Mouse (Mus musculus) heart, adult 2 months (tissue): ENCODE results near the gene Oasl1.
A peak's percentile ranks its signal among the peaks of the same experiment; 100 is the strongest.

Experiments
- CTCF ChIP-seq: fragments of 200-600 bp; IDR thresholded peaks from 2 replicates; pipeline ENCODE4 v1.8.1; 2022; ENCODE audit warnings: antibody characterized with exemption, mild to moderate bottlenecking, moderate library complexity
- EP300 ChIP-seq: fragments of 200-500 bp; IDR thresholded peaks from 2 replicates; pipeline ENCODE4 v1.6.1; 2011; ENCODE audit warnings: low read depth, low read length, control low read depth; ENCODE audit not compliant: insufficient read depth
- POLR2A ChIP-seq: fragments of 200-500 bp; IDR thresholded peaks from 2 replicates; pipeline ENCODE4 v1.6.1; 2011; ENCODE audit warnings: mild to moderate bottlenecking, low read depth, low read length, control low read depth; ENCODE audit not compliant: insufficient read depth

DNA sequence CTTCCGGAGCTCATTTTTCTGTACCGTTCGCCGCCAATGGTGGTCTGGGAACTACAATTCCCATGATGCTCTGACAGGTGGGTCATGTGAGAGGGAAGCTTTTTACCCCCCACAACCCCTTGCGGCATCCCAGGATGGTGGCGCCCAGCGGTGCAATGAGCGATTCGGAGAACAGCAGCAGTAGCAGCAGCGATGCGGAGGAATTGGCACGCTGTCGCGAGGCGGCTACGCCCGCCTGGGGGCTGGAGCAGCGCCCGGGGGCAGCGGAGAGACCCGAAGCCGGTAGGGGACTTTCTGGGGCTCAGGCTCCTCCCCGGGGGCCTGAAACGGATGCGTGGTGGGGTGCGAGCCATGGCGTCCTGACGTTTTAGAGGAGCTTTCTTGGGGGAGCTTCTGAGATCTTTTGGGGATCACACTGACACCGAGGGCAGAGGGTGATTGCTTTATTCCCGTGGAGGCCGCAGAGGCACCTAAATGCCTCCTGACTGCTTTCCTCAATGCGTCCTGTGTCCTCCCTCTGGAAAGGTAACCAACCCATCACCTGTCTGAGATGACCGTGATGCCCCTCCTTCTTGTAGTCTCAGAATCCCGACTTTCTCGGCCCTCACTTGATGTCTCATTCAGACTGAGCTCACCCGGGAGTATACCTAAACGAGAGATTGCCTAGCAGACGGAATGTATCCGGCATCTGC is 19.2 kb downstream of the Oasl1 start, which contains the start of gene 2210016L21Rik:
- TF ChIP-seq POLR2A (peak; percentile 82), EP300 (no peak), CTCF (peak; percentile 46)
